Mouse (Mus musculus) cerebellum, adult 8-10 months (tissue): ENCODE measurements around the gene Rpl5.
"Not testable (repeated sequence)": the region's sequence is repeated elsewhere in the genome, so short reads cannot be mapped to it uniquely, and the experiment has no call there.

Source experiments
- DNase-seq: peaks from one replicate; pipeline ENCODE4 v3.0.0; 2022

Gene Rpl5

DNA sequence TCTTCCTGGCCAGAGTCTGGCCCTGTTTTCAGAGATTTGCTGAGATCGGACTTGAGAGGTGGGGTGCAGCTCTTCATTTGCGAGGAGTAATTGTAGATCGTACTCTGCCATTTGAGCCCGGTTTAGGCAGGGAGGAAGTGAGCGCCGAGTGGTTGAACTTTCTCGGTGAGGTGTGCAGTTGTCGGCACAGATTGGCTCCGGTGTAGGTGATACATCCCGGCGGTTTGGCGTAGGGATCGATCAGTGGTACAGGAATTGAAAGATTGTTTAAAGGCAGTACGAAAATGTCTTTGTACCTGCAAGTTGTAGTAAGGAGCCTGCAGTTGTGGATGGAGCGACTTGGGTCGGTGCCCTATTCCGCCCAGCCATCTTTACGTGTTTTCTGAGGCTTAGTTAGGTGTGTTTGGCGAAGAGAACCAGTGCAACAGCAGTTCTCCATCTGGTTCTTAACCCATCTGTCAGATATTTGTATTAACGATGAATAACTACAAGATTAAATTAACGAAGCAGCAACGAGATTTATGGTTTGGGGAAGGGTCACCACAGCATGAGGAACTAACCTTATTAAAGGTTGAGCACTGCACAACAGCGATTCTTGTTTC lies 813 bp downstream of the Rpl5 start:
- no peak for DNase-seq

- no peak for DNase-seq
Measured at GRCm38 (mm10) chr5:107904325-107904724, 4.0 kb downstream of the Rpl5 start.

GRCm38 (mm10) chr5:107908514-107909110 lies 8.3 kb downstream of the Rpl5 start:
- no peak for DNase-seq

DNA sequence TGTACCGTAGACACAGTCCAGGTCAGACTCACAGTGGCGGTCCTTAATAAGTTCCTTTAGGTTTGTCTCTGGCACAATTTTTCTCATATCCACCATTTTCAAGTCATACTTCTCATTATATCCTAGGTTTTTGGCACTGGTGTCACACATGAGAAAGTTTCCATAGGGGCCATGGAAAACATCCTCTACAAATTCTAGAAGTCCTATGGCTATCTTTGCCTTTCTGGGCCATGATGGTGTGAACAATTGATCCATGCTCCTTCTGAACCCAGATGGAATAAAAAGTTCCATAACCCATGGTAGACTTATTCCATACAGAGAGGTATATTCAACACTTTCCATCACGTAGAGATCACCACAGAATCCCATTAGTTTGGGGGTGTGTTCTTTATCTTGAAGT lies 9.4 kb downstream of the Rpl5 start:
- DNase-seq = no peak

- DNase-seq = no peak
Measured at GRCm38 (mm10) chr5:107910084-107910616, 9.8 kb downstream of the Rpl5 start.

- DNase-seq = no peak
Measured at GRCm38 (mm10) chr5:107911012-107911411, 10.7 kb downstream of the Rpl5 start.

DNA sequence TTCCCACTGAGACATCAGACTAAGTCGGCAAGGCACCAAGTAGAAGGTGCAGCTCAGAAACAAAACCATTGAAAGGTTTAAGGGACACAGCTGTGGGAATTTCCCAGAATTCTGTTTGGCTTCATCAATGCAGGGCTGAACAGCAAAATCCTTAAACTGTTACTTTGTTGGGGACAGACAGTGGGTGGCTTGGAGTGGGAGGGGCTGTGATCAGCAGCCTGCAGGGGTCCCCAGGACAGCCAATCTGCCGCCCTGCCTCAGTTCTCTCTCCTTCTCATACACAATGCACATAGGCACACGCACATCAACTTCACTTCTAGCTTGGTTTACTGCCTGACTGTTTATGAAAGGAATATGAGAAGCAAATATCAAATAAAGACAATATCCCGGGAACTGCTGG lies 15.0 kb downstream of the Rpl5 start:
- no peak for DNase-seq

DNA sequence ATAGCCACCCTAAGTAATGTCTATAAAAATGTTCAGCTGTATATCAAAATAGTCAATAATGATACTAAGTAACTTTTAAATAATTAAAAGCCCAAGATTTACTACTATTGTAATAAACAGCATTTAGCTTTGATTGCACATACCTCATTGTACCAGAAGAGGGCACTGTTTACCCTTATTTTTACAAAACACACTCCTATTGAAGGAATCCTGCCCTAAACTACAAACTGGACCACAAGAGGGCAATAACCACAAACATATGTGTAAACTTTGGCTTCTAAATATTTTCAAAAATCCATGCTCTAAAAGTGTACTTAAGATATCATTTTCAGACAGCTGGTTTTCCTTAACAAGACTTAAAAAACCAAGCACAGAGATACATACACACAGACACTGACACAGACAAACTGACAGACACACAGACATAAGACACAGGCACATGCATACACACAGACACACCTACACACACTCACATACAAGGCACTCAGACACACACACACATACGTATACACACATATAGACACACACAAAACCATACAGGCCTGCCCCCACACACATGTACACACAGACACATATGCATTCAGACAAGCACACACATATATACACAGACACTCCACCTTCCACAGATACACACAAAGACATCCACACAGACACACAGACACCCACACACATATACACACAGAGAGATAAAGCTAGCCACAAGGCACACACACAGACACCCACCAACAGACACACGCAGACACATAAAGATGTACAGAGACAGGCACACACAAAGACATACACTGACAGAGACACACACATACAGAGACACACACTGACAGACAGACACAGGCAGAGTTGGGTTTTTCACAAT lies 21.3 kb downstream of the Rpl5 start:
- peak; percentile 61 for DNase-seq

GRCm38 (mm10) chr5:107922836-107923235 lies 22.5 kb downstream of the Rpl5 start:
- no peak for DNase-seq

- DNase-seq = peak; percentile 51
Measured at GRCm38 (mm10) chr5:107924564-107924963, 24.3 kb downstream of the Rpl5 start.

DNA sequence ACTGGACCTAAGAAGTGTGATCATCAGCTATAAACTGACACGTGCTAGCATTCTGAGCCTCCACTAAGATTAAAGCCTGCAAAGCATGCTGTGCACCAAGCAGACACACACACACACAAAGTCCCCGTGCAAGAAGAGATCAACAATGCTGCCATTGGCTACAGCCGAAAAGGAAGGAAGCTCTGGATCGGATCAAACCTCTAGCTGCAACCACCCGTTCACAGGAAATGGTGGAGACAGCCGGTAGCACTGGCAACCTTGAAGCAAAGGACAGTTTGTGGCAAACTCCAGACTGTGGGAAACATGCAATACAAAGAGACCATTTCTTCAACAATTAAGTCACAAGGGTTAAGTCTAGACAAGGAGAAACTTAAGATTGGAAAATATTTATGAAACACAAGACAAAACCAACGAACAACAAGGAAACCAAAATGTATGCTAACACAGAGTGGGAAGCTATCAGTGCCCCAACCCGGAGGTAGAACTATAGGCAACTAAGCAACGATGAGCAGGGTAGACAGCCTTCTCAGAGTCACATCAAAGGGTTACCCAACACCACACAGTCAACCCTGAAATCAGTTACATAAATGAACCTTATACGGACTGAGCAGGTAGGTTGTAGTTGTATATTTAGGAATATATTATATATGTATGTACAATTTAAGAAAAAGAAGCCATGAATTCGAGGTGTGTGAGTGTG lies 26.4 kb downstream of the Rpl5 start:
- DNase-seq = no peak

DNA sequence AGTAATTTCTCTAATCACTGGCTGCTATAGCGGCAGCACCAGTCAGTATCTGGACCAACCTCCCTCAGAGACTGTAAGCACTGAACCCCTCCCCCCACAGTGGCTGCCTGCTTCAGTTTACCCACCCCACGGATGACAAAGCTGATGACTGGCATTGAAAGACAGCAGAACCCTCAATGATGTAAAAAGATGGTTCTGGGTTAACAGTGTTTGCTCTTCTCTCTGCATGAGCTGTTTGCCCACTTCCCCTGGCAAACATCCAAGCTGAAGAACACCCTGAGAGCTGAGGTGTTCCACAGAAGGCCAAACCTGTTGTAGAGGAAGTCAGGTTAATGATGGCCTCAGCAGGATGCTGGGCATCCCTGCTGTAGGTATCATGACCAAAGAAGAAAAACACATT lies 32.3 kb downstream of the Rpl5 start:
- DNase-seq = peak; percentile 59

- DNase-seq = no peak
Measured at GRCm38 (mm10) chr5:107933202-107933974, 33.1 kb downstream of the Rpl5 start.

DNA sequence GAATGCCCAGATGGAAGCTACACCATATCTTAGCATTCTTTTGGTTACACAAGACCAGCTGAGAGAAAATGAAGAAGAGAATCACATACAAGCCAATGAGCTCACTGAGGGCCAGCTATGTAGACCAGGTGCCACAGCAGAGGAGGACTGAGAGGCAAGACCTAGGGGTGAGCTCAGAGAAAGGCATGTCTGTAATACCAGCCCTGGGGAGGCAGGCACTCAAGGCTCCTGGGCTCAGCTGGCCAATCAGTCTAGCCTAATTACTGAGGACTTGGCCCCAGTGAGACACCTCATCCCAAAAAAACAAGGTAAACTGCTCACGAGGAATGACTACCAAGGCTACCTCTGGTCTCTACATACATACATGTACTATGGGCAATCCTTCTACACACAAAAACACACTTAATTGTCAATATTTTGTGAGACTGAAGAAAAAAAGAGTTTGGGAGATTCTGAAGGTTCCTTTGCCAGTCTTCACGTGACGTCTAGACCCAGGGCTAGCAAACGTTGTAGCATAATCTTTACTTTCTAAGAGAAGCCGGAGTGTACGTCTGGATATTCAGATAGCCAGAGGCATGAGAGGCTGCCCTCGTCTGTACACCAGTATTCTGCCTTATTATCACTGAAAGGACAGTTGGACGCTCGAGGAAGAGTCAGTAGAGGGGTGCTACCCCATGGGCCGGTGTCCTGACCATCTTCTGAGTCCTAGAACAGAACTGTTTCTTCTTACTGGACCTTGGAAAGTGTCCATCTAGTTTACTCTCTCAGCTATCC lies 34.7 kb downstream of the Rpl5 start:
- no peak for DNase-seq

DNA sequence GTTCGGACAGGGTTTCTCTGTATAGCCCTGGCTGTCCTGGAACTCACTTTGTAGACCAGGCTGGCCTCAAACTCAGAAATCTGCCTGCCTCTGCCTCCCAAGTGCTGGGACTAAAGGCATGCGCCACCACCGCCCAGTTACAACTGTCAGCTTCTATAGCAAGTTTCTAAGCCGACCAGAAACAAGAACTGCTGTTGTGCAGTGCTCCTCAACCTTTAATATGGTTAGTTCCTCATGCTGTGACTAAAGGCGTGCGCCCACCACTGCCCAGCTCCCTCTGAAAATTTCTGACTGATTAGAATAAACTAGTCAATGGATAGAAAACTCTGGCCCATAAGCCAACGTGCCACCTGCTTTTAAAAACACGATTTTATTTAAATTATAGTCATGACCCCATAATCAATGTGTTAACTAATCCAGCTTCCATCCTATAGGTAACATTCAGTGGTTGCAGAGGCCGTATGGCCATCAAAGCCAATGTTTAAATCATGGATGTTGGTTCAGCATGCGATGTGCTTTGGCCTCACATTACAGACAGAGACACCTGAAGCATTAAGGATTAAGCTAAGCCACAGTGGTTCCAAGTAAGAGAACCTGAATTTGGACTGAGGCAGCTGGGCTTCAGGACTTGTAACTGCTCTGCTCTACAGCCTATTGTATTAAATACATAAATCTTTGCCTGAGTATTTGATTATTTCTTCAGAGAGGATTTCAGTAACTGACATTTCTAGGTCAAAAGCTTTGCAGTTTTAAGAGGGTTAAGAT lies 36.5 kb downstream of the Rpl5 start:
- no peak for DNase-seq

DNA sequence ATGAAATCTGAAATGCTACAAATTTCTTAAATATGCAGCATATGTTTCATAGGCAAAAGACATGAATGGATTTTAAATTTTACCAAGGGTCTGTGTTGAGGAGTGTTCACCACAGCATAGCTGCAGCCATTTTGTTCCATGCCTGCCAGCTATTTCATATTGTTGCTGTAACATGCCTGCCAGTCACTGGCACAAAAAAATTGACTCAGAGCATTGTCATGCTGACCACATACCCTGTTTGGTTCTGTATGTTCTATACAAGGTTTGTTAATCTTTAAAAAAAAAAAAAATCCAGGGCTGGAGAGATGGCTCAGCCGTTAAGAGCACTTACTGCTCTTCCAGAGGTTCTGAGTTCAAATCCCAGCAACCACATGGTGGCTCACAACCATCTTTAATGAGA lies 38.2 kb downstream of the Rpl5 start:
- not testable (repeated sequence) for DNase-seq

DNA sequence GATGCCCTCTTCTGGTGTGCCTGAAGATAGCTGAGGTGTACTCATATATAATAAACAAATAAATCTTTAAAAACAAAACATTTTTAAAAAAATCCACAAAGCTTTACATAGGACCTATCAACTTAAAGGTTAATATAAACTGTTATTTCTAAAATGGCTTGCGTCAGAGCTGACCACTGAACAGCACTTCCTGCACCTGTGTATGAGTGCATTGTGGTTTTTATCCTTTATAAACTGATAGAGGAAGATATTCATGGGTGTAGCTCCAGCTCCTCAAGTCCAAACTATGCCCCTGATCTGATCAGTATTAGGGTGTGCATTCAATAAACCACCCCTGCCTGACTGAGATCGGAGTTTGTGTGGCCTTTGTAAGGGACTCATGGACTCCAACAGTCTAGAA lies 38.6 kb downstream of the Rpl5 start:
- no peak for DNase-seq

GRCm38 (mm10) chr5:107939701-107940100 lies 39.4 kb downstream of the Rpl5 start:
- DNase-seq = no peak

GRCm38 (mm10) chr5:107941222-107941621 lies 40.9 kb downstream of the Rpl5 start:
- no peak for DNase-seq

- no peak for DNase-seq
Measured at GRCm38 (mm10) chr5:107942941-107943340, 42.6 kb downstream of the Rpl5 start.

DNA sequence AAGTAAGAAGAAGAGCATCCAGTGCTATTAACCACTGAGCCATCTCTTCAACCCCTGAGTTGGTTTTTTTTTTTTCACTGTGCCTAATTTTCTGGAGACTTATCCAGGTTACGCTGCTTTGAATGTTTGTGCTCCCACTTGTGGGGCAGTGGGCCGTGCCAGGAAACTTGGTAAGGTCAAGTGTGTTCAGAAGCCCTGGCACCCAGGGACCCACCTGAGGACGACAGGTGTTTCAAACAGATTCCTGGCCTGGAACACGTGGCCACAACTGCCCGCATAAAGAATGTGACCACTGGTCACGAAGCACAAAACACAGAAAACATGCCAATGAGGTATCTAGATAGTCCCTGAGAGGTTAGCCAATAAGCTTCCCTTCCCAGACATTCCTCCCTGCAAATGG lies 43.2 kb downstream of the Rpl5 start:
- no peak for DNase-seq
